Mouse (Mus musculus) frontal cortex, postnatal 25 days (tissue): ENCODE results near the gene Syt11.
"Not testable (repeated sequence)": the region's sequence is repeated elsewhere in the genome, so short reads cannot be mapped to it uniquely, and the experiment has no call there.

Source experiments
- DNase-seq, 2 experiments: peaks; one replicate each; pipeline ENCODE4 v3.0.0; 2022; ENCODE audit warnings: low spot score in 2 of 2

Syt11 gene

DNA sequence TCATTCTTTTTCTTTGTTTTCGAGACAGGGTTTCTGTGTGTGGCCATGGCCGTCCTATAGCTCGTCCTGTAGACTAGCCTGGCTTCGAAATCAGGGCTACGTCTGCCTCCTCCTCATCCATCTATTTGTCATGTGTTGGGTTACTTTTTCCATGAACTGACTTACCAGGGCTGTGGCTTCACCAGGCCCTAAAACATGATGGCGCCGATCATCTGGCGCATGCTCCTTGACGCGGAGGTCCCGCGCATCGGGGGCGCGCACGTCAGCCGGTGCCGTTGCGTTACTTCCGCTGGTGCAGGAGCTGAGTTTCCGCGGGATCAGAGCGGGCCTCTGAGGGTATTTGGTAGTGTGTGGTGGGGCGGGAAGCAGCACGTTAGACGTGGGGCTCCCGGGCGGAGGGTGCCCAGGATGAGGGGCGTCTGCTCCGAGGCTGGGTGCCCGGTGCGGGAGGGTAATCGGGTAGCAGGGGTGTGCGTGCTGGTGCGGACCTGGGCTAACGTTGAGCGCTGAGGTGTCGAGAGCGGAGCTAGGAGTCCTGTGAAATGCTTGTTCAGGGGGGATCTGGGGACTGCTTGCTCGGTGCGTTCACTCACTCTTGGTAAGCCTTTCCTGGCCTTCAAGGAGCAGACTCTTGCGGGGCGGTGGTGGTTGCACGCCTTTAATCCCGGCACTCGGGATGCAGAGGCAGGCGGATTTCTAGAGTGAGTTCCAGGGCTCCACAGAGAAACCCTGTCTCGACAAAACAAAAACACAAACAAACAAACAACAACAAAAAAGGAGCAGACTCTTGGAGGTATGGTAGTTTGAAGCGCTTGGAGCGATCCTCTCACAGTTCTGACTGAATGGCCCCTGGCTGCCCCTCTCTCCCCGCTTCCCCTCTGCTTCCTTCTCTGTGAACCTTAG, at the start of gene Syt11:
TSS of gene Syt11 (minus strand) at position 226 of the 903 bp plus-strand sequence.
- DNase-seq = peak in 1 of 2 experiments; percentile 21

DNA sequence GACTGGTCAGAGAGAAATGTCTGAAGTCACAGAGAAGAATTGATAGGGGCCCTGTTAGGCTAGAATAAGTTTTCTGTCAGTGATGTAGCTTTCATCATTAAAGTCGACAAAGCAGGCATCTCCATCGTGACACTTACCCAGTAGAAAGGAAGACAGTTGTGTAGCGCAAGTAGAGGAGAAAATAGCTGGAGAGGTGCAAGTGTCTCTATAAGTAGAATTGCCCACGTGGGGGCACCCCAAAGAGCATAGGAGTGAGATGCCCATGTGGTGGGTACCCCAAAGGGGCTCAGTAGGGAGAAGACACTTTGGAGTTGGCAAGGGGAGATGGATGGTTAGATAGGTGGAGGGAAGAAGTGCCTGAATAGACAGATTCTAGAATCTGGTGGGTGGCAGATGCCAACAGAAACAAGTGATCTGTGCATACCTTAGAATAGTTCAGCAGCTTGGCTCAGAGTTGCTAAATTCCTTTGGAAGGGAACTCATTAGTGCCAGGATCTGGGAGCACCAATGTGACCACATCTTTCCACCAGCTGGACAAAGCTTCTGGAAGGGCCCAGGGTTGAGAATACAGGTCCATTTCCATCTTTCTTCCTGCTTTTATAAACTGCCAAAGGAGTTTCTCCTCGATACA, 29.1 kb upstream of the Syt11 start:
- DNase-seq = no peak

DNA sequence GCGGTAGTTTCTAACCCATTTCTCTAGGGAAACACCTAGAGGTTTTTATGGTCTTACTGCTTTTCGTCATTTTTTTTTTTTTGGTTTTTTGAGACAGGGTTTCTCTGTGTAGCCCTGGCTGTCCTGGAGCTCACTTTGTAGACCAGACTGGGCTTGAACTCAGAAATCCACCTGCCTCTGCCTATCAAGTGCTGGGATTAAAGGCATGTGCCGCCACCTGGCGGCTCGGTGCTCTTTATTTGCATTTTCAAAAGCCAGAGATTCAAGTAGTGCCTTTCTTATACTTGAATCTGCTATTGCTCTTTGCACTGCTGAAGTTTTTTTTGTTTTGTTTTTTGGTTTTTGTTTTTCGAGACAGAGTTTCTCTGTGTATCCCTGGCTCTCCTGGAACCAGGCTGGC, 22.5 kb upstream of the Syt11 start:
- not testable (repeated sequence) for DNase-seq

DNA sequence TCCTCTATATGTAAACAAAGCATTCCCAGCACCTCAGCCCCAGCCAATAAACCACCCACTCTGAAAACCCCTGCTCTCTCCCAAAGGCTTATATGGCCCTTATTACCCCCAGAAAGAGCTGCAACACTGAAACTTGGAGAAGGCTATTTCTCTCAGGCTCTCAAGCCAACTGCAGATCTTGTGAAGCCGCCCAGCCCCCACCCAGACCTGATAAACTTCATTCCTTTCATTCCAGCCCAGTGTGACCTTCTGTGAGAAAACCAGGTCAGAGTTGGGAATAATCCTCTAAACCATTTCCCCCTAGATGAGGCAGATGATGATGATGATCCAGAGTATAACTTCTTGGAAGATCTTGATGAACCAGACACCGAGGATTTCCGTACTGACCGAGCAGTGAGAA, 13.1 kb upstream of the Syt11 start:
- not testable (repeated sequence) for DNase-seq

DNA sequence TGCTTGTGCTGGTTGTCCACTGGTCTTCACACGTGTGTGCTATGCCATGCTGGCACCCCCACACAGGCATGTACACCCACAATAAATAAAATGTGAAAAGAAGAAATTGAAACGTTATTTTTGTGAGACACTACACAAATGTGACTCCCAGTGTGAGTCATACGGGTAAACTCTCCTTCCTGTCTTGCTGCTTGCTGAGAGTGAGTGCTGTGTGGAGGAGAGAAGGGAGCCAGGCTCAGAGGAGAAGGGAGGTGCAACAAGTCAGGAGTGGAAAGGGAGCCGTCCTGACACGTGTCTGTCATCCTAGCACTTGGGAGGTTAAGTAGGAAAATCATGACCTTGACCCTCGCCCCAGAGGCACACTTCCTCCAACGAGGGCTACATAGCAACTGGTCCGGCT, 11.8 kb upstream of the Syt11 start:
- not testable (repeated sequence) for DNase-seq

DNA sequence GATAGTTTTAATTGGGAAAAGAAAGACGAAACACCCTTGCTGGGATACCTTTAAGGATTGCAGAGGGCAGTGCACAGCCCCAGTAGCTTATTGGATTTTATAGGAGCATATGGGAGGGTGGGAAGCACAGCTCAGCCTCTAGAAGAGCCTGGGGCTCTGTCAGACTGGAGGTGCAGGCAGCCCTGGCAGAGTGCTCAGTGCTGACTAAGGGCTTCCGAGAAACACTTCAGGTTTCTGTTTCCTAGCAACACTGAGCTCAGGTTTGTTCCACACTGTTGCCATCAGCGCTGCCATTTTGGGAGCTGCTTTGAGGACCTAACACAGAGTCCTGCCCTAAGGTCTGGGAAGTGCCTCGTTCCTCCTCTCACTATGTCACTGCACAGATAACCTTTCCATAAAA, 11.4 kb upstream of the Syt11 start:
- not testable (repeated sequence) for DNase-seq

DNA sequence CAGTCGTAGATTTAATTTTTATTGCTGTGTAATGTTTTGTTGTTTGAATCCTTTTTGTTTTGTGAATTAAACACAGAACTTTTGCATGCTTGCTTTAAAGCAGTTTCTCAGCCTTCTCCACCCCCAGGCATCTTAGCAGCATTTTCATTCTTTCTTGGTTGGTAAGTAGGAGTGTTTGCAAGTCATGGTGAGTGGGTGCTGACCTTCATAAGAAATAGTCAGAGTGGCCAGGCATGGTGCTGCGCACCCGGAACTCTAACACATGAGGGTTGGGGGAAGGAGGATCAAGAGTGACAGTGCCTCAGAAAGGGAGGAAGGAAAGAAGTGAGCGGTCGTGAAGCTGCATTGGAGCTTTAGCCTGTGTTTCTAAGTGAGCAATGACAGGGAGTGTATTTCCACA, 9.9 kb upstream of the Syt11 start:
- DNase-seq = no peak

DNA sequence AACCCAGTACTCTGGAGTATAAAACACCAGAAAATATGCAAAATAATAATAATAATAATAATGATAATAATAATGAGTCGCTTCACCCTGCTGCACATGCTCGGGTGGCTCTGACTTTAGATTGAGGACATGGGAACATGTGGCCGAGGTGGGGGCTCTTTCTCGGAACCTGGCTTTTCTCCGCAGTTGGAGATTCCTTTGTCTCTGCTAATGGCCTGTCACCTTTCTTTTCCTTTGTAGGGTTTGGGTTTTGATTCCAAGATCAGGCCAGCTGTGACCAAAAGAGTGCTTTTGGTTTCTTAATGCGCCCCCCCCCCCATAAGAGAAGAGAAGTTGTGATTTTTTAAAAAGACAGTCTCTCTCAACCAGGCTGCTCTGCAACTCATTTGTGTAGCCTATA, 1.8 kb downstream of the Syt11 start:
- not testable (repeated sequence) for DNase-seq

DNA sequence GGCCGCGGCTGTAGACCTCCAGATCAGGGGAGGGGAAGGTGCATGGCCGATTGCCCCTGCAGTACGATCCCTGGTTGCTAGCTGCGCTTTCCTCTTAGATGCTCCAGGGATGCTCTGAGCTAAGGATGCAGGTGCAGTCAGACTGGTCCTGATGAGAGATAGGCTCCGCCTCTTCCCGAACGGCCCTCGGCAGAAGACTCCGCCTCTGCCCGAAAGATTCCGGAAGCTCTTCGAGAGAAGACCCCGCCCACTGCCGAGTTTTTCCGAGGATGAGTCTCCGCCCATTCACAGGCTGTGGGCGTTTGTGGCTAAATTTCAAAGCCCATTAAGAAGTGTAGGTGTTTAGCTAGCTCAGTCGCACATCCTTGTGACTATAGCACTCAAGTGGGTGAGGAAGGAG, 2.6 kb downstream of the Syt11 start:
- peak; percentile 86 to 88 for DNase-seq

DNA sequence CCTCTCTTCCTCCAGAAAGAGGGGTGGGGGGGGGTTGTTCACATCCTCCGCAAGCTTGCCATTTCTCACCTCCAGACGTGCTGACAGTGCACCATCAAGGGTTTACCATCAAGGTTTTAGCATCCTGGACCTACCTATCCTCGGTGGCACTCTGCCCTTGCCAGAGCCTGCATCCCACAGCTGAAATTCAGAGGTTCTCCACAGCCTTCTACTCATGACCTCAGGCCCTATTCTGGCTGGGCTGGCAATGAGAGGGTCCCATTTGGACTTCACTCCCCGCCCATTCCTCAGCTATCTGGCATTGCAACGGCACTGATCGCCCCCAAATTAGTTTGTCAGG, 3.1 kb downstream of the Syt11 start:
- DNase-seq = not testable (repeated sequence)

DNA sequence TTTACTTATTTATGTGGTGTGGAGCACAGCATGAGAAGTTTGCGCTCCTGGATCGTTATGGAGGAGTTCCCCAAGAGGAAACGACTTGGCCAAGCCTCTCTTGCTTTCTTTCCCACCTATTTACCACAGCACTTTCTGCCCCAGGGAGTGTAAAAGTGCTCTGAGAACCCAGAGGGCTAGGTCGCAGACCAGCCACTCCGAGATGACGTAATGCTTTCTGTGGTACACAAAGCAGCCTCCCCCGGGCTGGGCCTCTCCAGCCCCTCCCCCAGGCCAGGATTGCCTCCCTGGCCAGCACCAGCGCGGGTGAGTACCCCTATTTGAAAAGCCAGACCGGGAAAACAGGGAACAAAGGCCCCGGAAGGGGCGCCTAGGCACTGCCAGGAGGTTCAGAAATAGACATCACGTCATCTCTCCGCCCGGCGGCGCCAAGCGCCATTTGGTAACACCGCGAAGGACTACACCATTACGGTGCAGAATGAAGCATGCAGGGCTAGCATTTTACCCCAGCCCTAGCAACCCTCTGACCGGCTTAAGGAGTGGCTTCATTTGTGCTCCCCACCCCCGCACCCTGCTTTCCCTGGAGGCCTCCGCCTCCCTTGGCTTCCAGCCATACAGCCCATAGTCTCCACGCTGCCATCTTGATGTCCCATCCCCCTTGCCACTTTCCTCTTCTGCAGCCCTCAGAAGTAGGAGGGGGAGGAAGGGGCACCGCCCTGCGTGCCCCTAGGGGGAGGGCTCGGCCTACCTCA, 3.6 kb downstream of the Syt11 start:
- DNase-seq = peak; percentile 52 to 63

DNA sequence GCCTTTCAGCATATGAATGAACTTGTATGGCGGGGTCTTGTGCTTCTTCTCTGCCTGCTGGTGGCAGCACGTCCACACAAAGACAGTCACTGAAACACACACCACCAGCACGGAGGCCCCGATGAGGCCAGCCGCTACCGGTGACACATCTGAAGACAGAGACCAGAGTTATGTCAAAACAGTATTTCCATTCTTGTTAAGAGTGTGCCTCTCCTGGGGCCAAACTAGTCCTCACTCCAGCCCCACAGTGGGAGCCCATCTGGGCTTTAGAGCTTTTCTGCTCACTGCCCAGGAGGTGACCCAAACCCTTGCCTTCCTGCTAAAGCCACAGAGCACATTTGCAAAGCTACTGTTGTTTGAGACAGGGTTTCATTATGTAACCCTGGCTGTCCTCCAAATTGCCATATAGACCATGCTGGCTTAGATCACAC, 12.5 kb downstream of the Syt11 start:
- no peak for DNase-seq

DNA sequence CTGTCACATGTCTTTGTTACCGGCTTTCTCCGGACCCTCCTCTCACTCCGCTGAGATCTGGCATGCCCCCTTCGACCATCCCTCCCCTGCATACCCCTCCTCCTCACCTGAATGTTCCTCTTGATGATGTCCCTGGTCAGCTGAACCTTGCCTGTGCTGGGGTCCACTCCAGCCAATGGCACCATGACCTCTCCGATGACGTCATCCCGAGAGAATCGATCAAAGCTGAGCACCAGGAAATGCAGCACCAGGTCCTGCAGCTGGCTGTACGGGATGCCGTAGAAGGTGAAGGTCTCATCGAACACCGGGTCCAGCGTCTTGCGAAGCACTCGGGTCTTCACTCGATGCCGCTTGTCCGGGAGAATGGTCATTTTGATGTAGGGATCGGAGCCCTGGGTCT, 13.3 kb downstream of the Syt11 start:
- no peak for DNase-seq

DNA sequence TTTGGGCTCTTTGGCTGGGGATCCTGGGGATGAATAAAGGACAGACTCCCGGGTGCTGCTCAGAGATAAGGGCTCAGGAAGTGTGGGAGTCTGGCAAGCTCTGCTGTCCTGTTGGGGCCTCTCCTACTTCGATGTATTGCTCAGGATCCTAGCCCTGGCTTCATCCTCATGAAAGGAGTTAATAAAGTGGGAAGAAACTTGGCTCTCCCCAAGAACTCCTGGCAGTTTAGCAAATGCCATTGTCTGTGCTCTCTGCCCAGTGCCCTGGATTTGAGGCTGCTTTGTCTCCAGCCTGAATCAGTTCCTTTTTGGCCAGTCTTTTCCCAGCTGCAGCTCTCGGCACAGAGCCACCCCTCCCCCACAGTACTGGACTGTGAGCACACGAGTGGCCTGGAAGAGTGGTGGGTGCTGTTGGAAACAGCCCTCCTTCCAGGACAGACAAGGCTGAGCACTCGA, 16.9 kb downstream of the Syt11 start:
- peak; percentile 59 to 67 for DNase-seq

DNA sequence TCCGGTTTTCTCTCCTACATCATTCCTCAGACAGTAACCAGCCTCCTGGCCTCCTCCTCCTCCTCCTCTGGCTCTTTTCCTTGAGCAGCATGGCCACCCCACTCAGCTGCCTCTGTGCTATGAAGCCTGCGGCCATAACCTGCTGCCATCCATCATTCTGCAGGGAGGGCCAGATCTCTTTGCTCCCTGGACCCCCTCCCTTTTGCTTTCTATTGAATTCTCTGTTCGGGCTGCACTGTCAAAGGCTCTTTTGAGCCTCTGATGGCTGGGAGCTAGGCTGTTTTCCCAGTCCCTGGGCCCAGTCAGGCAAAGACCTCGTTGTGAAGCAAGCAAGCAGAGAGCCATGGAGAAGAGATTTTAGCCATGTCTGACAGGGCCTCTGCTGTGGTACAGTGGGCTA, 18.7 kb downstream of the Syt11 start:
- no peak for DNase-seq

DNA sequence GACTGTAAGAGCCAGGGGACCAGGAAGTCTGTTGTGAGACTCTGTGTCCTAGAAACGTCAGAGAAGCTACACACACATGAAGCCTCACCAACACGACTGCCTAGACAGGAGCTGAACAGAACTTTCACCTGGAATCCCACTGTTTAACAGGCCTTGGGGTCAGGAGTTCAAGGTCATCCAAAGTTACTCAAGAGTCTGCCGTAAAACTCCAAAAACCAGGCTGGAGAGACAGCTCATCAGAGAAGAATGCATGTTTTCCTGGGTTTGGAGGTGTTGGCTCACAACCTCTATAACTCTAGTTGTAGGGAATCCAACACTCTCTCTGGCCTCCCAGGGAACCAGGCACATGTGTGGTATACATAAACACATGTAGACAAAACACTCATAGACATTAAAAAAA, 19.4 kb downstream of the Syt11 start:
- DNase-seq = no peak

DNA sequence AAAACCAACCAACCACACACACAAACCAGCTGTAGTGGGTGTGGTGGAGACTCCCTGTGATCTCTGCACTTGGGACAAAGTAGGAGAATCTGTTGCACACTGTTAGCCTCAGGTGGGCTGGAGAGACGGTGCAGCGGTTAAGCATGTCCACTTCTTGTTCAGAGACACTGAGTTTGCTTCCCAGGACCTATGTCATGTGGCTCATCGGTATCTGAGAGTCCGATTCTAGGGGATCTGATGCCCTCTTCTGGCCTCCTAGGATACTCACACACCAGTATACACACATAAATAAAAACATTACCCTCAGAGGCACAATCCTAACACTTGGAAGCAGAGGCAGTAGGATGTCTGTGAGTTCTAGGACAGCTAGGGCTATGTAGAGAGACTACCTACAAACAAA, 20.7 kb downstream of the Syt11 start:
- no peak for DNase-seq

DNA sequence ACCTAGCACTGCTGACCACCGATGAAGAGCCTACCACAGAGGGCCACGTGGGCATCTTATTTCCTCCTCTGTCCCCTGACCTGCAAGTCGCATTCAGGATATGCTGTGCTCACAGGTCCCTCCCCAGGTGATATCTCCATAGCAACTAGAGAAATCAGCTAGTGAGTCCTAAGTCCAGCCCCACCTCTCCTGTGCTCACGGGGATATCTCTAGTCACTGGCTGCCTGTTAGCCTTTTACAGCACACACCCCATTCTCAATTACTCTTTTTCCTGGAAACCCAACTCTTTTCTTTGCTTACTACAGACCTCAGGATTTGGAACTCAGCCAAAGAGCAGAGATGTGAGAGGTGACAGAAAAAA, 28.1 kb downstream of the Syt11 start:
- no peak for DNase-seq

DNA sequence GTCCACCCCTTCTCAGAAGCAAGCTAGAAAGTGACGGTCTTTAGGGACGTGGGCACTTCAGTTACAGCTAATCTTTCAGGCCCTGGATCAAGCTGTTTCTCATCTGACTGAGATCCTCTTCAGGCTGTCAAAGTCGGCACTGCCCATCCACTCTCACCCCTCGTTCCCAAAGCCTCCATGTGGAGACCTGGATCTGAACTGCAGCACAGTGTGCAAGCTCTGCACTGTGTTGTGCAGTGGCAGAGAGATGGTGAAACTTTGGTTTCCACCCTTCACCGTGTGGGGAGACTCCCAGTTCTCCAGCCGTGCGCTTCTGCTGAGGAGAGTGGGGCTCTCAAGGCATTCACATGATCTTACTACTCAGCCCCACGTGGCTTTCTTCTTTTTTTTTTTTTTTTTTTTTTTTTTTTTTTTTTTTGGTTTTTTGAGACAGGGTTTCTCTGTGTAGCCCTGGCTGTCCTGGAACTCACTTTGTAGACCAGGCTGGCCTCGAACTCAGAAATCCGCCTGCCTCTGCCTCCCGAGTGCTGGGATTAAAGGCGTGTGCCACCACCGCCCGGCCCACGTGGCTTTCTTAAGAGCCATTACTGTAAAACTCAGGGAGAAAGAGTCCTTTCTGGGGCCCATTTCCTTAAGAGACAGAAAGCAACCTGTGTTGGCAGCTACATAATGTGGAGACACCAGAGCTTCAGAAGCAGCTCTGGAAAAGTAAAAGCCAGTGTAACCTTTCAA, 28.7 kb downstream of the Syt11 start:
- DNase-seq = no peak

DNA sequence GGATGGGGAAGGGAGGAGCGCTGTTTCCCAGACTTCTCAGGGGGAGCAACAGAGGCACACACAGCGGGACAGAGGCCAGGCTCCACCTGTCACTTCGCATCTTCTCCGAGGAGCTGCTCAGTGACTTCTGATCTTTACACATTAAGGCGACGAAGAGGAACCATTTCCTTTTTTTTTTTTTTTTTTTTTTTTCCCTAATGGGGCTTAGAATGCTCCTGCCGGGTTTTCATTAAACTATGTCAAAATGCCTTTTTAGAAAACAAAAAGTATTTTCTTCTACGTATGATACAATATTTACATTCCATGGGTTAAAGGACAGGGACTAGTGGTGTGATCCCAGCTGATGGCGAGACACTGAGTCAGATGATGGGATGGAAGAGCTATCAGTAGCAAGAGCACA, 29.4 kb downstream of the Syt11 start:
- no peak for DNase-seq

DNA sequence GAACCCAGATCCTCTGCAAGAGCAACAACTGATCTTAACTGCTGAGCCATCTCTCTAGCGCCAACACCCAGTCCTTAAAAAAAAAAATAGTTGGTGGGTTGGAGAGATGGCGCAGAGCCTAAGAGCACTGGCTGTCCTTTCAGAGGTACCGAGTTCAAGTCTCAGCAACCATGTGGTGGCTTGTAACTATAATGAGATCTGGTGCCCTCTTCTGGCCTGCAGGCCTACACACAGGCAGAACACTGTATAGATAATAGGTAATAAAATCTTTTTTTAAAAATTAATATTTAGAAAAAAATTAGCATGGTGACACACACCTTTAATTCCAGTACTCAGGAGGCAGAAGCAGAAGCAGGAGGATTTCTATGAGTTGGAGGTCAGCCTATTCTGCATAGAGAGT, 34.8 kb downstream of the Syt11 start:
- DNase-seq = no peak

DNA sequence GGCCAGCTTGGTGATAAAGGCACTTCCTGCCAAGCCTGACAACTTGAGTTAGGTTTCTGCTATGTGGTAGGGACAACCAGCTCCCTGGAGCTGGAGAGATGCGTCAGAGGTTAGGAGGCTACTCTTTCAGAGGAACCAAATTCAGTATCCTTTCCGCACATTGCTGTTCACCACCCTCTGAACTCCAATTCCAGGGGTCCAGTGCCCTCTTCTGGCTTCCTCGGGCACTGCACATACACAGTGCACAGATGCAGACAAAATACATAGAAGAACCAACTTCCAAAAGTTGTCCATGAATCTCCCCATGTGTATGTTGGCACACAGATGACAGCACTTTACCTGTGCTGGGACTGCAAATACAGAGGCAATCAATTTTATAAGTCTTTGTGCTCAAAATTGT, 36.3 kb downstream of the Syt11 start:
- peak; percentile 30 to 50 for DNase-seq
